ENCODE assay signal across 25 mouse cellular contexts in genomic region chr11:8065086-8065485, GRCm38 (mm10).
A peak's percentile ranks its signal among the peaks of the same experiment; 100 is the strongest.
DNase-seq lines count a peak whose midpoint lies in the region; ATAC-seq and TF ChIP-seq lines count a peak whose summit lies in the region.
"Had no signal": no experiment of that assay in that cellular context is flagged by ENCODE, and none has a peak within 500 bp of the region (broad histone marks: within the 10 kb centered on the region; RNA-seq: fewer than 3 reads in every experiment).

No protein-coding gene starts in this region.

- H3K9ac ChIP-seq in embryonic facial prominence, embryonic 14.5 days (ENCODE audit: low read depth, low read length), result no peak overlapping the region
- no peak overlapping the region for H3K9ac ChIP-seq in midbrain, postnatal 0 days (replicated peaks; ENCODE audit: low read length, poor library complexity, severe bottlenecking)
- H3K9ac ChIP-seq in midbrain, embryonic 15.5 days, result no peak overlapping the region
- H3K9ac ChIP-seq: embryonic facial prominence, embryonic 12.5 days; forebrain, embryonic 12.5 days; forebrain, embryonic 15.5 days; heart, embryonic 12.5 days; heart, embryonic 15.5 days; hindbrain, embryonic 13.5 days had no signal

- no peaks in the 10 kb centered on the region for H3K4me1 ChIP-seq in embryonic facial prominence, embryonic 14.5 days (ENCODE audit: control insufficient read depth, insufficient read depth, low read length)
- peaks cover 12% of the 10 kb centered on the region for H3K4me1 ChIP-seq in embryonic facial prominence, embryonic 10.5 days
- H3K4me1 ChIP-seq in midbrain, postnatal 0 days (ENCODE audit: insufficient read depth, low read length), result no peaks in the 10 kb centered on the region
- H3K4me1 ChIP-seq in midbrain, embryonic 15.5 days, result no peaks in the 10 kb centered on the region
- H3K4me1 ChIP-seq: forebrain, embryonic 15.5 days; heart, embryonic 12.5 days; heart, embryonic 15.5 days had no signal

- no peak overlapping the region for H3K4me3 ChIP-seq in embryonic facial prominence, embryonic 14.5 days (ENCODE audit: low read depth, low read length)
- no peak overlapping the region for H3K4me3 ChIP-seq in embryonic facial prominence, embryonic 10.5 days
- H3K4me3 ChIP-seq in midbrain, postnatal 0 days (ENCODE audit: low read depth, low read length), result no peak overlapping the region
- H3K4me3 ChIP-seq in midbrain, embryonic 15.5 days, result no peak overlapping the region
- H3K4me3 ChIP-seq: embryonic facial prominence, embryonic 12.5 days; erythroblast, embryonic 14.5 days; forebrain, embryonic 12.5 days; forebrain, embryonic 15.5 days; heart, embryonic 12.5 days; heart, embryonic 15.5 days; hindbrain, embryonic 10.5 days; hindbrain, embryonic 13.5 days had no signal

- peak; percentile 44 to 64 for DNase-seq in cerebellum, postnatal 10 days
- DNase-seq in embryonic facial prominence, embryonic 14.5 days (ENCODE audit: low spot score), result peak; percentile 35
- DNase-seq in embryonic facial prominence, embryonic 10.5 days (ENCODE audit: low spot score), result no peak
- peak; percentile 24 for DNase-seq in midbrain, postnatal 0 days (ENCODE audit: low spot score)
- no peak for DNase-seq in embryo, embryonic 11 days
- DNase-seq: adrenal gland, adult 2 months; adrenal gland, postnatal 14 days; B cell, adult 2 months; gastrocnemius, postnatal 25 days; heart, adult 18-20 months; heart, postnatal 10 days; heart, postnatal 36 days had no signal

- H3K36me3 ChIP-seq in embryonic facial prominence, embryonic 14.5 days (ENCODE audit: control insufficient read depth, insufficient read depth, low read length), result no peaks in the 10 kb centered on the region
- H3K36me3 ChIP-seq in embryonic facial prominence, embryonic 10.5 days (replicated peaks), result no peaks in the 10 kb centered on the region
- no peaks in the 10 kb centered on the region for H3K36me3 ChIP-seq in midbrain, postnatal 0 days (ENCODE audit: insufficient read depth, low read length)
- no peaks in the 10 kb centered on the region for H3K36me3 ChIP-seq in midbrain, embryonic 15.5 days (replicated peaks)
- H3K36me3 ChIP-seq: embryonic facial prominence, embryonic 12.5 days; forebrain, embryonic 12.5 days; forebrain, embryonic 15.5 days; G1E; heart, embryonic 12.5 days; heart, embryonic 15.5 days; hindbrain, embryonic 10.5 days; hindbrain, embryonic 13.5 days had no signal

- H3K27ac ChIP-seq in embryonic facial prominence, embryonic 14.5 days (replicated peaks; ENCODE audit: low read depth, low read length), result no peak overlapping the region
- no peak overlapping the region for H3K27ac ChIP-seq in embryonic facial prominence, embryonic 10.5 days (replicated peaks)
- H3K27ac ChIP-seq in midbrain, postnatal 0 days (ENCODE audit: low read depth, low read length), result no peak overlapping the region
- no peak overlapping the region for H3K27ac ChIP-seq in midbrain, embryonic 15.5 days
- H3K27ac ChIP-seq: embryonic facial prominence, embryonic 12.5 days; forebrain, embryonic 12.5 days; forebrain, embryonic 15.5 days; heart, embryonic 15.5 days; hindbrain, embryonic 10.5 days; hindbrain, embryonic 13.5 days had no signal

- no peaks in the 10 kb centered on the region for H3K27me3 ChIP-seq in embryonic facial prominence, embryonic 14.5 days (replicated peaks; ENCODE audit: control insufficient read depth, insufficient read depth, low read length)
- no peaks in the 10 kb centered on the region for H3K27me3 ChIP-seq in embryonic facial prominence, embryonic 10.5 days (replicated peaks; ENCODE audit: low read depth, poor library complexity, severe bottlenecking)
- H3K27me3 ChIP-seq in midbrain, postnatal 0 days (ENCODE audit: insufficient read depth, low read length), result no peaks in the 10 kb centered on the region
- H3K27me3 ChIP-seq in midbrain, embryonic 15.5 days (replicated peaks), result no peaks in the 10 kb centered on the region
- H3K27me3 ChIP-seq: CH12.LX; embryonic facial prominence, embryonic 12.5 days; forebrain, embryonic 12.5 days; forebrain, embryonic 15.5 days; heart, embryonic 12.5 days; heart, embryonic 15.5 days; hindbrain, embryonic 13.5 days had no signal

- no peak overlapping the region for H3K4me2 ChIP-seq in embryonic facial prominence, embryonic 14.5 days (ENCODE audit: low read depth, low read length)
- H3K4me2 ChIP-seq in midbrain, postnatal 0 days (ENCODE audit: low read depth, low read length, poor library complexity, severe bottlenecking), result no peak overlapping the region
- H3K4me2 ChIP-seq in midbrain, embryonic 15.5 days, result no peak overlapping the region
- H3K4me2 ChIP-seq: embryonic facial prominence, embryonic 12.5 days; forebrain, embryonic 12.5 days; forebrain, embryonic 15.5 days; heart, embryonic 12.5 days; heart, embryonic 15.5 days; hindbrain, embryonic 13.5 days had no signal

- 94% methylated on average over 1 of the region's 1 CpGs for WGBS in embryonic facial prominence, embryonic 14.5 days
- WGBS in embryonic facial prominence, embryonic 10.5 days, result 83% methylated on average over 1 of the region's 1 CpGs
- WGBS in midbrain, postnatal 0 days, result 80% methylated on average over 1 of the region's 1 CpGs
- WGBS in midbrain, embryonic 15.5 days, result 78% methylated on average over 1 of the region's 1 CpGs

- TF ChIP-seq CTCF in midbrain, postnatal 0 days (IDR thresholded peaks at IDR 0.05), result no peak

- no peaks in the 10 kb centered on the region for H3K9me3 ChIP-seq in embryonic facial prominence, embryonic 14.5 days (ENCODE audit: control insufficient read depth, low read length)
- H3K9me3 ChIP-seq in embryonic facial prominence, embryonic 10.5 days, result no peaks in the 10 kb centered on the region
- H3K9me3 ChIP-seq in midbrain, postnatal 0 days (ENCODE audit: low read length), result no peaks in the 10 kb centered on the region
- no peaks in the 10 kb centered on the region for H3K9me3 ChIP-seq in midbrain, embryonic 15.5 days
- H3K9me3 ChIP-seq: embryonic facial prominence, embryonic 12.5 days; forebrain, embryonic 12.5 days; forebrain, embryonic 15.5 days; heart, embryonic 12.5 days; heart, embryonic 15.5 days; hindbrain, embryonic 10.5 days; hindbrain, embryonic 13.5 days had no signal

- no peak for ATAC-seq in cerebellum, adult (ENCODE audit: insufficient number of reproducible peaks, low FRiP score, low TSS enrichment)
- ATAC-seq in embryonic facial prominence, embryonic 14.5 days (ENCODE audit: low read depth), result no peak
- no peak for ATAC-seq in midbrain, postnatal 0 days (ENCODE audit: low FRiP score)
- no peak for ATAC-seq in midbrain, embryonic 15.5 days (replicated peaks)
- ATAC-seq: forebrain, embryonic 15.5 days; intestine, postnatal 0 days had no signal

Comparison
In these comparisons a context has a peak if more than half of its experiments do, and no peak if none do; other contexts are left out.
1. DNase-seq: peak in cerebellum, postnatal 10 days (2 of 2), embryonic facial prominence, embryonic 14.5 days (single experiment) and midbrain, postnatal 0 days (single experiment); none in embryonic facial prominence, embryonic 10.5 days (single experiment) and embryo, embryonic 11 days (single experiment).